ENCODE assay signal across 9 mouse cellular contexts in the genomic region with DNA sequence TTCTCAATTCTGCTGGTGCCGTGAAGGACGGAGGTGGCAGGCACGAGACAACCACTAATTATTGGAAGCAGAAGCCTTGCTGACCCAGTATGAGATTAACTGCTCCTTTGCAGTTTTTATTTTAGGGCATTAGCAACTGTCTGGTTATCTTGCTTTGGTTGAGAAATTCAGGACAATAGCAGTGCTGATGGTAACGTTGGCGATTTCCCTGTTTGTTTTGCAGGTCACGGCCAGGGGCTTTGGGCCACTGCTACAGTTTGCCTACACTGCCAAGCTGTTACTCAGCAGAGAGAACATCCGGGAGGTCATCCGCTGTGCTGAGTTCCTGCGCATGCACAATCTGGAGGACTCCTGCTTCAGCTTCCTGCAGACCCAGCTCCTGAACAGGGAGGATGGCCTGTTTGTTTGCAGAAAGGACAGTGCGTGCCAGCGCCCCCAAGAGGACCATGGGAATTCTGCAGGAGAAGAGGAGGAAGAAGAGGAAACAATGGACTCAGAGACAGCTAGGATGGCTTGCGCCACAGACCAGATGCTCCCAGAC. TPM values are rescaled to one million over a fixed set of nuclear protein-coding genes. Genes with fewer than 3 reads are reported as not detected.
DNase-seq lines count a peak whose midpoint lies in the region; ATAC-seq and TF ChIP-seq lines count a peak whose summit lies in the region.
"Had no signal": no experiment of that assay in that cellular context is flagged by ENCODE, and none has a peak within 500 bp of the region (broad histone marks: within the 10 kb centered on the region; RNA-seq: fewer than 3 reads in every experiment).

No protein-coding gene starts in this region.

- peak; percentile 36 for ATAC-seq in forebrain, embryonic 13.5 days
- peak; percentile 64; the same call in 1 of the 2 replicates for ATAC-seq in lung, embryonic 16.5 days (ENCODE audit: low read depth)

- H3K9me3 ChIP-seq in ES-Bruce4 (replicated peaks; ENCODE audit: control insufficient read depth, insufficient read depth, low read length, poor library complexity, severe bottlenecking): no peaks in the 10 kb centered on the region
- H3K9me3 ChIP-seq in forebrain, embryonic 13.5 days (replicated peaks): 0 out of 2 replicates have a peak, but pooled peaks cover 4% of the 10 kb centered on the region
- no peaks in the 10 kb centered on the region for H3K9me3 ChIP-seq in lung, embryonic 16.5 days (ENCODE audit: control insufficient read depth, low read length)
- H3K9me3 ChIP-seq: limb, embryonic 12.5 days had no signal

- no peak overlapping the region for H3K27ac ChIP-seq in ES-Bruce4 (ENCODE audit: insufficient read depth, low read length)
- H3K27ac ChIP-seq in forebrain, embryonic 13.5 days: peak overlapping the region; percentile 63
- peak overlapping the region; percentile 17; the same call in 1 of the 2 replicates for H3K27ac ChIP-seq in lung, embryonic 16.5 days (ENCODE audit: low read length)
- H3K27ac ChIP-seq: limb, embryonic 12.5 days had no signal

- no peaks in the 10 kb centered on the region for H3K36me3 ChIP-seq in ES-Bruce4 (ENCODE audit: control insufficient read depth, insufficient read depth, low read length, poor library complexity, severe bottlenecking)
- peaks cover 50% of the 10 kb centered on the region for H3K36me3 ChIP-seq in forebrain, embryonic 13.5 days (ENCODE audit: poor library complexity, severe bottlenecking)
- peaks cover 7% of the 10 kb centered on the region; the same call in 1 of the 2 replicates for H3K36me3 ChIP-seq in lung, embryonic 16.5 days (ENCODE audit: control insufficient read depth, insufficient read depth, low read length)

- H3K4me1 ChIP-seq in ES-Bruce4 (ENCODE audit: control insufficient read depth, insufficient read depth, low read length): no peaks in the 10 kb centered on the region
- peaks cover 19% of the 10 kb centered on the region for H3K4me1 ChIP-seq in forebrain, embryonic 13.5 days
- H3K4me1 ChIP-seq in lung, embryonic 16.5 days (replicated peaks; ENCODE audit: control insufficient read depth, insufficient read depth, low read length): peaks cover 8% of the 10 kb centered on the region; the same call in 1 of the 2 replicates

- TF ChIP-seq CTCF in ES-Bruce4 (IDR thresholded peaks at IDR 0.05; ENCODE audit: low read depth, low read length): peak; percentile 67

- H3K9ac ChIP-seq in ES-Bruce4 (ENCODE audit: low read depth, poor library complexity, severe bottlenecking): no peak overlapping the region
- no peak overlapping the region for H3K9ac ChIP-seq in forebrain, embryonic 13.5 days
- no peak overlapping the region for H3K9ac ChIP-seq in lung, embryonic 16.5 days (ENCODE audit: low read length)
- H3K9ac ChIP-seq: limb, embryonic 12.5 days had no signal

- no peak overlapping the region for H3K4me3 ChIP-seq in ES-Bruce4 (ENCODE audit: low read depth, low read length)
- no peak overlapping the region for H3K4me3 ChIP-seq in forebrain, embryonic 13.5 days
- no peak overlapping the region for H3K4me3 ChIP-seq in lung, embryonic 16.5 days (ENCODE audit: low read length)
- H3K4me3 ChIP-seq: limb, embryonic 12.5 days had no signal

- TF ChIP-seq POLR2A in ES-Bruce4 (IDR thresholded peaks at IDR 0.05; ENCODE audit: insufficient read depth, low read length): no peak

- no peaks in the 10 kb centered on the region for H3K27me3 ChIP-seq in ES-Bruce4 (ENCODE audit: control insufficient read depth, insufficient read depth, low read length, poor library complexity, severe bottlenecking)
- no peaks in the 10 kb centered on the region for H3K27me3 ChIP-seq in forebrain, embryonic 13.5 days
- no peaks in the 10 kb centered on the region for H3K27me3 ChIP-seq in lung, embryonic 16.5 days (ENCODE audit: control insufficient read depth, insufficient read depth, low read depth, low read length)
- H3K27me3 ChIP-seq: limb, embryonic 12.5 days had no signal

- no peak for TF ChIP-seq EP300 in ES-Bruce4 (IDR thresholded peaks at IDR 0.05; ENCODE audit: insufficient read depth, low read depth, low read length)

- 52% methylated on average over 12 of the region's 12 CpGs for WGBS in forebrain, embryonic 13.5 days
- 43% methylated on average over 12 of the region's 12 CpGs for WGBS in lung, embryonic 16.5 days

- intact Hi-C loops in heart, postnatal 10 days (cut with DNase I): no loop called here

- DNase-seq in adrenal gland, postnatal 14 days: peak; percentile 76
- DNase-seq in heart, postnatal 10 days: peak; percentile 58 to 69
- peak; percentile 54 to 71 for DNase-seq in kidney, postnatal 25 days
- DNase-seq in right cerebral cortex, adult 2 months (ENCODE audit: low spot score in 2 of 2): peak; percentile 45 to 61
- no peak for DNase-seq in spleen, postnatal 36 days (ENCODE audit: low spot score in 2 of 2)

- H3K4me2 ChIP-seq in forebrain, embryonic 13.5 days: no peak overlapping the region
- no peak overlapping the region for H3K4me2 ChIP-seq in lung, embryonic 16.5 days (ENCODE audit: low read depth, low read length)
- H3K4me2 ChIP-seq: limb, embryonic 12.5 days had no signal

RNA-seq across cellular contexts. Expression of gene Gja10, which starts 40.9 kb away (rescaled TPM):
- not detected in 2 replicates for polyA plus RNA-seq in ES-Bruce4 (2011; ENCODE audit: insufficient read depth, insufficient read length, low read depth, missing spikeins)
- total RNA-seq in adrenal gland, postnatal 14 days (2021): not detected in 2 replicates
- 0.08 TPM in 1 of 2 replicates, not detected in the other for polyA plus RNA-seq in forebrain, embryonic 13.5 days (2015; fragmentation: Nextera tagmentation; extraction: Ambion mirVana)
- total RNA-seq in heart, postnatal 10 days (2021): not detected
- not detected in 2 replicates for polyA plus RNA-seq in lung, embryonic 16.5 days (2015; fragmentation: Nextera tagmentation; extraction: Ambion mirVana)

RNA-seq across cellular contexts. Expression of gene Casp8ap2, which starts 53.6 kb away (rescaled TPM):
- 46.3 and 55.6 TPM in 2 replicates for polyA plus RNA-seq in ES-Bruce4 (2011; ENCODE audit: insufficient read depth, insufficient read length, low read depth, missing spikeins)
- 9.9 and 13.2 TPM in 2 replicates for total RNA-seq in adrenal gland, postnatal 14 days (2021)
- 66.1 and 88.3 TPM in 2 replicates for polyA plus RNA-seq in forebrain, embryonic 13.5 days (2015; fragmentation: Nextera tagmentation; extraction: Ambion mirVana)
- total RNA-seq in heart, postnatal 10 days (2021): 1 to 10 TPM; 7.2 to 9.0 TPM
- polyA plus RNA-seq in lung, embryonic 16.5 days (2015; fragmentation: Nextera tagmentation; extraction: Ambion mirVana): 47.0 and 50.4 TPM in 2 replicates

Comparison
In these comparisons a context has a peak if more than half of its experiments do, and no peak if none do; other contexts are left out.
1. DNase-seq: peak in adrenal gland, postnatal 14 days (single experiment), heart, postnatal 10 days (2 of 2), kidney, postnatal 25 days (2 of 2) and right cerebral cortex, adult 2 months (2 of 2); none in spleen, postnatal 36 days (0 of 2).